Mouse (Mus musculus): ENCODE data around the gene Vgf. TPM values are rescaled to one million over a fixed set of nuclear protein-coding genes. Genes with fewer than 3 reads are reported as not detected.

Gene Vgf
- total RNA-seq (2021), result not detected

GRCm38 (mm10) chr5:137026092-137026491, at the start of gene Vgf:
Gene Vgf (plus strand): TSS chr5:137026392.
- DNase-seq, result no peak

- no peak for DNase-seq
Measured at GRCm38 (mm10) chr5:136977769-136978168, 48.4 kb upstream of the Vgf start.

- DNase-seq, result no peak
Measured at GRCm38 (mm10) chr5:136979762-136980161, 46.4 kb upstream of the Vgf start.

- no peak for DNase-seq
Measured at GRCm38 (mm10) chr5:136980974-136981373, 45.2 kb upstream of the Vgf start.

GRCm38 (mm10) chr5:136982338-136982930, 43.8 kb upstream of the Vgf start:
- peak; percentile 76 for DNase-seq

GRCm38 (mm10) chr5:136984828-136985227, 41.4 kb upstream of the Vgf start:
- DNase-seq, result no peak

- peak; percentile 96 for DNase-seq
Measured at GRCm38 (mm10) chr5:136986695-136987137, 39.5 kb upstream of the Vgf start, which contains the start of gene Plod3. Gene Plod3 (plus strand): TSS chr5:136987019.

GRCm38 (mm10) chr5:136987138-136987933, 38.9 kb upstream of the Vgf start:
- DNase-seq, result peak; percentile 82

- DNase-seq, result peak; percentile 27
Measured at GRCm38 (mm10) chr5:136987934-136988271, 38.3 kb upstream of the Vgf start, which contains the start of gene Znhit1. Gene Znhit1 (minus strand): TSS chr5:136988021.

GRCm38 (mm10) chr5:136988420-136988819, 37.8 kb upstream of the Vgf start:
- DNase-seq, result peak; percentile 44

GRCm38 (mm10) chr5:136989801-136990200, 36.4 kb upstream of the Vgf start:
- DNase-seq, result no peak

GRCm38 (mm10) chr5:136999449-136999848, 26.7 kb upstream of the Vgf start:
- no peak for DNase-seq

GRCm38 (mm10) chr5:137000612-137001011, 25.6 kb upstream of the Vgf start:
- no peak for DNase-seq

- DNase-seq, result no peak
Measured at GRCm38 (mm10) chr5:137007276-137007675, 18.9 kb upstream of the Vgf start.

GRCm38 (mm10) chr5:137009988-137010387, 16.2 kb upstream of the Vgf start:
- peak; percentile 73 for DNase-seq

- DNase-seq, result no peak
Measured at GRCm38 (mm10) chr5:137012401-137012950, 13.7 kb upstream of the Vgf start.

- DNase-seq, result no peak
Measured at GRCm38 (mm10) chr5:137015913-137016312, 10.3 kb upstream of the Vgf start.

GRCm38 (mm10) chr5:137024318-137024717, 1.9 kb upstream of the Vgf start:
- DNase-seq, result no peak

GRCm38 (mm10) chr5:137025132-137025531, 1.1 kb upstream of the Vgf start:
- peak; percentile 89 for DNase-seq

- no peak for DNase-seq
Measured at GRCm38 (mm10) chr5:137028561-137029272, 2.5 kb downstream of the Vgf start.

- no peak for DNase-seq
Measured at GRCm38 (mm10) chr5:137029273-137029585, 3.0 kb downstream of the Vgf start.

GRCm38 (mm10) chr5:137029643-137030415, 3.6 kb downstream of the Vgf start:
- peak; percentile 98 for DNase-seq

Measured in heart, postnatal 4 days (tissue).